Mouse (Mus musculus) ES-Bruce4 (cell line): Measurements from ENCODE around the gene Map4. TPM values are rescaled to one million over a fixed set of nuclear protein-coding genes. Genes with fewer than 3 reads are reported as not detected.
A peak's percentile ranks its signal among the peaks of the same experiment; 100 is the strongest.
"Not testable (repeated sequence)": the region's sequence is repeated elsewhere in the genome, so short reads cannot be mapped to it uniquely, and the experiment has no call there.

Source experiments
- H3K27ac ChIP-seq: 2 replicates; pipeline ENCODE4 v1.5.1; 2012; ENCODE audit warnings: low read length, inconsistent platforms; ENCODE audit not compliant: insufficient read depth
- H3K27me3 ChIP-seq: 2 replicates; pipeline ENCODE4 v1.6.1; 2012; ENCODE audit warnings: mild to moderate bottlenecking, low read length, inconsistent platforms; ENCODE audit not compliant: control insufficient read depth, poor library complexity, insufficient read depth, severe bottlenecking
- H3K36me3 ChIP-seq: 2 replicates; pipeline ENCODE4 v1.6.1; 2012; ENCODE audit warnings: inconsistent platforms, mild to moderate bottlenecking, low read length, moderate library complexity; ENCODE audit not compliant: control insufficient read depth, poor library complexity, insufficient read depth, severe bottlenecking
- H3K4me1 ChIP-seq: one replicate; pipeline ENCODE4 v1.8.1; 2011; ENCODE audit warnings: low read length; ENCODE audit not compliant: control insufficient read depth, insufficient read depth
- H3K4me3 ChIP-seq: 2 replicates; pipeline ENCODE4 v1.5.1; 2011; ENCODE audit warnings: low read depth, mild to moderate bottlenecking, low read length
- H3K9ac ChIP-seq: 2 replicates; pipeline ENCODE4 v1.6.1; 2012; ENCODE audit warnings: low read depth, mild to moderate bottlenecking, inconsistent platforms; ENCODE audit not compliant: poor library complexity, severe bottlenecking
- H3K9me3 ChIP-seq: replicated peaks from 2 replicates; pipeline ENCODE4 v1.6.1; 2012; ENCODE audit warnings: mild to moderate bottlenecking, low read length, inconsistent platforms; ENCODE audit not compliant: control insufficient read depth, poor library complexity, insufficient read depth, severe bottlenecking
- CTCF ChIP-seq: IDR thresholded peaks from one replicate; pipeline ENCODE4 v1.8.1; 2011; ENCODE audit warnings: low read depth, low read length
- EP300 ChIP-seq: IDR thresholded peaks from 2 replicates; pipeline ENCODE4 v1.6.1; 2011; ENCODE audit warnings: low read depth, low read length; ENCODE audit not compliant: insufficient read depth
- POLR2A ChIP-seq: IDR thresholded peaks from one replicate; pipeline ENCODE4 v1.8.1; 2011; ENCODE audit warnings: low read length; ENCODE audit not compliant: insufficient read depth
- polyA plus RNA-seq: library from polyadenylated mRNA; stranded (reverse); fragments of >200 nt; gene quantifications from 2 replicates; pipeline ENCODE4 v1.2.4, GENCODE M21; 2011; ENCODE audit warnings: low read depth; ENCODE audit not compliant: missing spikeins, insufficient read depth, insufficient read length

The Map4 gene
- polyA plus RNA-seq, 1 experiment, result 161 TPM

DNA sequence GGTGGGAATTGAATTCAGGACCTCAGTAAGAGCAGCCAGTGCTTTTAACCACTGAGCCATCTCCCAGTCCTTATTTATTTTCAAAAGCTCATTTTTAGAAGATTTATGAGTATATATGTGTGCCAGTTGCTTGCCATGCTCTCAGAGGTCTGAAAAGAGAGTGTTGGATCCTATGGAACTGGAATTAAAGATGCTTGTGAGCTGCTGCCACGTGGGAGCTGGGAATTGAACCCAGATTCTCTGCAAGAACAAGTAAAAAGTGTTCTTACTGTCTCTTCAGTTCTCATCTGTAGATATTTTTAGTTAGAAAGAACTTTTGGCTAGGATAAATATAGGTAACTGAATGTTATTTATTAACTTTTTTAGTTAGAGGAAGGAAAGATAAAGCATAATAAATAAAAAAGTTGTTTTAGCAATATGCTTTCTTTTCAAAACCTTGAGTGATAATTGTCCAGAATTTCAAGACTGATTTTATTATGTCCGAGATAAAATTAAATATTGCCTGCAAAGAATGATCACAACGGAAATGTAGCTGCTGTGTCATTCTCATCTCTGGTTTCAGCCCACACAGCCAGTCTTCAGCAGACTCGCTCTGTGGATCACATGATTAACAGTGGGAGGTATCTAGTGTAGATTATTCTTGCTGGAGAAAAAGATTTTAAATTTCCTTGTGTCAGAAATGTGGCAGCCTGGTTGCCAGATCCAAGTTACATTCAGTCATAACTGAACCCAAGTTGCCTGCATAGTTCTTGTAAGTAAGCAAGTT is 37.3 kb downstream of the Map4 start:
- Histone ChIP-seq H3K4me1 (peaks cover 2% of the 10 kb centered on the region), H3K36me3 (no peaks in the 10 kb centered on the region), H3K4me3 (no peak overlapping the region), H3K27ac (no peak overlapping the region), H3K9me3 (no peaks in the 10 kb centered on the region), H3K27me3 (no peaks in the 10 kb centered on the region), H3K9ac (no peak overlapping the region)
- no peak for TF ChIP-seq EP300
- TF ChIP-seq POLR2A, result no peak
- TF ChIP-seq CTCF, result no peak

DNA sequence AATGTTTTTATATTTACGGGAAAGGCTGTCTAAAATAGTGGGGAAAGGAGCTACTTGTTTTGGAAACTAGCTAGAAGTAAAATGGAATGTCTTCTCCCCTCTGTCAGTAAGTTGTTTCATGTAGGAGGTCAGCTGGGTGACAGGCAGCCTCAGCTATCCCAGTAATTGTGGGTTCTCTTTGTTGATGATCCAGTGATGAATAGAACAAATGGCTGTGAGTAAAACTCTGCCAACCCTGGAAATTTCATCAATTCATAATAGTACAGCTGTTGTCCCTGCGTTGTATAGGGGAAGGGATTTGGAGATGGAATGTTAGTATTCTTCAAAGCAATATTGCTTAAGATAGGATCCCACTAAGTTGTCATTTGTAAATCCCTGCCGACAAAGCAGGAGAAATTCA is 37.9 kb downstream of the Map4 start:
- Histone ChIP-seq H3K36me3 (no peaks in the 10 kb centered on the region), H3K9ac (no peak overlapping the region), H3K9me3 (no peaks in the 10 kb centered on the region), H3K27ac (no peak overlapping the region), H3K4me1 (peaks cover 2% of the 10 kb centered on the region), H3K27me3 (no peaks in the 10 kb centered on the region), H3K4me3 (no peak overlapping the region)
- no peak for TF ChIP-seq EP300
- no peak for TF ChIP-seq POLR2A
- TF ChIP-seq CTCF, result no peak

DNA sequence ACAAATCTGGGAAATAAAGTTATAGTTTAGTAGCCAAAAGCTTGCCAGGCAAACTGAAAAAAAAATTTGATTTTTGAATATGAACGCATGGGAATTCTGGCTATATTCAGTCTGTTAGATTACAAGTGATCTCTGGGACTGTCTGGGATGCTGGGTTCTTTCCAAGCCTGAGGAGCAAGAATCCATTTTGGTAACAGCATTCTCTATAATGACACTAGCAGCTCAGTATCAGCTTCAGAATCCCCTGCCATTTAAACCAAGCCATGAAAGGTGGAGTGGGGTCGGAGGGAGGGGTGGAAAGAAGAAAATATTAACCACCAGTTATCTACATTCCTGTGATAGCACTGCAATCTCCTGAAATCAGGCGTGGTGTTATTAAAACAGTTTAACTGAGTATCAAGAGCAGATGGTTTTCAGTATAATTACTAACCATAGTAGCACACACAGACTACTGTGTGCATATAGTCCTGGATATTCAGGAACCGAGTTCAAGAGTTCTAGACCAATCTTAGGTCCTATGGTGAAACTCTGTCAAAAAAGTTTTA is 38.6 kb downstream of the Map4 start:
- no peak overlapping the region for H3K27ac ChIP-seq
- no peaks in the 10 kb centered on the region for H3K9me3 ChIP-seq
- no peak for TF ChIP-seq CTCF
- no peak for TF ChIP-seq EP300
- TF ChIP-seq POLR2A, result no peak
- H3K4me1 ChIP-seq, result peaks cover 2% of the 10 kb centered on the region
- H3K27me3 ChIP-seq, result no peaks in the 10 kb centered on the region
- H3K9ac ChIP-seq, result no peak overlapping the region
- H3K36me3 ChIP-seq, result no peaks in the 10 kb centered on the region
- no peak overlapping the region for H3K4me3 ChIP-seq

GRCm38 (mm10) chr9:109971711-109972110 is 40.5 kb downstream of the Map4 start:
- not testable (repeated sequence) for H3K4me1 ChIP-seq, H3K4me3 ChIP-seq, H3K36me3 ChIP-seq, H3K9me3 ChIP-seq, H3K27ac ChIP-seq, H3K9ac ChIP-seq, H3K27me3 ChIP-seq

- not testable (repeated sequence) for H3K4me1 ChIP-seq
Observed at GRCm38 (mm10) chr9:109980223-109980622, 49.0 kb downstream of the Map4 start.

DNA sequence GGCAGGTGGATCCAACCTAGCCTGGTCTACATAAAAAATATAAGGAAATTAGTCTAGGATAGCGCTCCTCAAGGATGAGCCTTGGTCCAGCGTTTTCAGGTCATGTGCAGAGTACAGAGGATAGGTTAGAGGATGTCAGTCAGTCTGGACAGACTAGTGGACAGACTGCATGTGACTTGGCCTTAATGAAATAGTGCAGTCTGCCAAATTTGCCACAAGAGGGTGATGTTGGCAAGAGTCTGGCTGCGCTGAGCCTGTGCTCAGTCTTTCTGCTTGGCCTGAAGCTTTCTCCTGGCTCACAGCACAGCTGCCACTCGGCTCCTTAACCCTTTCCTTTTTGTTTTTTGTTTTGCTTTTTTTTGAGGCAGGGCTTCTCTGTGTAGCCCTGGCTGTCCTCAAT is 54.2 kb downstream of the Map4 start:
- Histone ChIP-seq H3K4me3 (no peak overlapping the region), H3K36me3 (peaks cover 11% of the 10 kb centered on the region), H3K27me3 (no peaks in the 10 kb centered on the region), H3K9me3 (no peaks in the 10 kb centered on the region), H3K27ac (no peak overlapping the region), H3K4me1 (no peaks in the 10 kb centered on the region), H3K9ac (no peak overlapping the region)
- TF ChIP-seq POLR2A (no peak), EP300 (0 out of 2 replicates have a peak, but pooled peaks have one; percentile 14), CTCF (peak; percentile 91)

More at GRCm38 (mm10) chr9:109980223-109980622, 49.0 kb downstream of the Map4 start:
- not testable (repeated sequence) for H3K4me3 ChIP-seq, H3K9ac ChIP-seq, H3K27me3 ChIP-seq, H3K27ac ChIP-seq, H3K9me3 ChIP-seq
- peaks cover 20% of the 10 kb centered on the region for H3K36me3 ChIP-seq
